Mouse (Mus musculus): Measurements from ENCODE around the gene Tacr1. TPM values are rescaled to one million over a fixed set of nuclear protein-coding genes. Genes with fewer than 3 reads are reported as not detected.
A peak's percentile ranks its signal among the peaks of the same experiment; 100 is the strongest.
"Not testable (repeated sequence)": the region's sequence is repeated elsewhere in the genome, so short reads cannot be mapped to it uniquely, and the experiment has no call there.

Gene Tacr1
- total RNA-seq (2021) = 1 to 10 TPM; 2.5 to 4.7 TPM

DNA sequence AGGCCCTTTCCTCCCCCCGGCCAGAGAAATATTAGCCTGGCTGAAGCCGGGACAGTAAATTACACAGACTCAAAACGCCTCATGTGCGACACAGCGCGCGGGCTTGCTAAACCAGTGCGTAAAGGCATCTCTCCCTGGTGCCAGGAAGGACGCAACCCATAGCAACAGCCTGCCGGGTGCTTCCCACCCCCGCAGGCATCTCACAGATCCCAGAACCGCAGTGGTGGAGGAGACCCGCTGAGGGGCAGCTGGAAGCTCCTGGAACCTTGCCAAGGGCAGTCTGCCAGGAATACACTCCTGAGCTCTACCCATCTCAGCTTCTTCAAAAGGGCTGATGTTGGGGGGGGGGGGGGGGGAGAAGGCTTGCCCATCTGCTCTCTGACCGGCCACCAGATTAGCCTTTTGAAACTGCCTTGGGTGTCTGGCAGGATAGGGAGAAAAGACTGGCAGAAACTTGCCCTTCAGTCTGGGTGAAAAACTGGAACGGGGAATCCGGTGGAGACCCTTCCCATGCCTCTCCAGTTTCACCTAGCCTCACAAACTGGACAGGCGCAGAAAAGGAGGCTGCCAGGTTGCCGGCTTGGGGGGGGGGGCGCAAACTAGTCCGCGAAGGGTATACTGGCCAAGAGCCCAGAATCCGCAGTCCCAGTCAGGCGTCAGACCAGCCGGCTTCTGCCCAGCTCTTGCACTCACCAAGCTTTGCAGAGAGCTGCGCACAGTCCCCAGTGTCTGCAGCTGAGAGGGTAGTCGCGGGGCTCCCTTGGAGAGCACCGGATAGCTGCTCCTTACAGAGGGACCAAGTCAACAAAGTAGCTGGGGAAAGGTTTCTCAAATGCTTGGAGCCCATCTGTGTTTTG lies at the start of gene Tacr1:
Gene Tacr1, plus strand, starts transcription at position 740 of the 857 bp plus-strand sequence.
- DNase-seq (ENCODE audit: low spot score in 2 of 2) = peak; percentile 61 to 63
- intact Hi-C loops (cut with DNase I) = no loop called here

DNA sequence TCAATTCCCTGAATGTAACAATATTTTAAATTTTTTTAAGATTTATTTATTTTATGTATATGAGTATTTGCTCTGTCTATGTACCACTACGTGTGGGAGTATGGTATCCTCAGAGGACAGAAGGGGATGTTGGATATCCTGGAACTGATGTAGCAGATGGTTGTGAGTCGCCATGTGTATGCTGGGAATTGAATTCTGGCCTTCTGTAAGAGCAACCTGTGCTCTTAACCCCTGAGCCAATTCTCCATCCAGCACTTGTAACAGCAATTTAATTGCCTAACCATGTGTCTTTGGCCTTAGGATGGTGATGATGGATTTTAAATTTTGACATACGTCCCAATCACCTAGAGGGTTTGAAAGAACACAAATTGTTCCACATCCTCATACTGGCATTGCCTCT lies 26.0 kb upstream of the Tacr1 start:
- intact Hi-C loops (cut with DNase I) = no loop called here
- DNase-seq (ENCODE audit: low spot score in 2 of 2) = no peak

DNA sequence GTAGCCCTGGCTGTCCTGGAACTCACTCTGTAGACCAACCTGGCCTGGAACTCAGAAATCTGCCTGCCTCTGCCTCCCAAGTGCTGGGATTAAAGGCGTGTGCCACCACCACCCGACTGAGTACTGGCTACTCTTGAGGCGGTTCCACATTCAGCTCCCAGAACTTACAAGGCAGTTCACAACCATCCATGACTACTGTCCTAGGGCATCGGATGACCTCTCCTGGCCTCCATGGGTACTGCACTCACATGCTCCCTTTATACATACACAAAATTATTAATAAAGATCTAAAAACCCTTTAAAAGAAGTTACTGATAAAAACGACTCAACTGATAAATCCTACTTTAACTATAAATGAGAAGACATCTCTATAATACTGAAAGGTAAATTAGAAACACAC lies 18.6 kb upstream of the Tacr1 start:
- no peak for DNase-seq (ENCODE audit: low spot score in 2 of 2)
- intact Hi-C loops (cut with DNase I) = no loop called here

DNA sequence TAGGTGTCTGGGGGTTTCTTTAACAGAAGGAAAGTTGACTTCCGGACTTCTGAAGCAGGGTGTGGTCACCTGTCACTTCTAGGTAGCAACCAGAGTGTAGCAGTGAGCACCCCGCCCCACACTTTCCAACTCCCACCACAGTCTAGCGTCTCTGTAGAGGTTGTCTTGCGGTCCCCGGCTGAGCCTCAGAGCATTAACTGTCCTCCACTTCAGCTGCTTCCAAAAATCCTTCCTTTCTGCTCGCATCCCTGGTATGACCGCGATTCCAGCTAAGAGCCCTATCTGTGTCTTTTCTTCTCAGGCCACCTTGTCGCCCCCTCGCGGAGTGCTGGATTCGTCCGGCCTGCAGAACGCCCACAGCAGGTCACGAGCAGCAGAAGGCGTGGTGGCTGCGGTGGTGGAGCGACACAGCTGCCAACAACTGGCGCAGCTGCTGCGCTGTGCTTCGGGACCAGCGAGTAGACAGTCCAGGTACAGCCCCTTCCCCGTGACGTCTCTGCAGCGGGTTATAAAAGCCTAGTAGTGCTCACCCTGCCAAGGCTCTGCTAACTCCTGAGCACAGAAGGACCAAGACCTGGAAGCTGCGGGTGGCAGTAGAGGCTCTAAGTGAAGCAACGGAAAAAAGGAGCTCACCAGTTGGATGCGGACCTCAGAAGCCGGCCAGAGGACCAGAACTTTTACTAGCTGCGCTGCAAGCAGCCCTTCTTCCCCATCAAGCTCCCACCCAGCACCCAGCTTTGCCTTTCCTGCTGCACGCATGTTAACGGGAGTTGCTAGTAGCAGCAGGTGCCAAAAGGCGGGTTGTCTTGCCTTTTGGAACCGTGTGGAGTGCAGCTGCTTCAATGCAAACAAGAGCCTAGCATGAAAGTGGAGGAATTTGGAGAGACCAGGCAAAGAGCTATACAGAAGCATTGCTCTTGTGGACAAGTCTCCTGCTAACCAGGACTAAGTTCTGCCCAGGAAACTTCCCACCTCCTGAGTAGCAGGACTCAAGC lies 664 bp downstream of the Tacr1 start:
- intact Hi-C loops (cut with DNase I) = no loop called here
- DNase-seq (ENCODE audit: low spot score in 2 of 2) = peak; percentile 20 to 34

DNA sequence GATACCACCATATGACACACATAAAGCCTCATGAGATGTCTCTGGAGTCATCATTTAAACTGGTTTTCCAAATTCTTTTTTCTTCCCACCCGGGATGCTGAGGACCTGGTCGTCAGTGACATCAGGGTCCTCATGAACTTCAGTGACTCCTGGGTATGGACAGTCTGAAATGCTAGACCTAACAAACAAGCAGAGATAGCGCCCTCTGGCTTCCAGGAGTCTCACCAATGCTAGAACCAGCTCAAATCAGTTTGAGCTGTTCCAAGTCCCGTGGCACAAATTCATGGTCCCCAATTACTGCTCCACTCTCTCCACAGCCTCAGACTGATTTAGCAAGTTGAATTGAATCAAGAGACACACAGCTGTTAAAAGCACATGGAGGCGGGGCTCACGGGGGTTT lies 16.2 kb downstream of the Tacr1 start:
- no peak for DNase-seq (ENCODE audit: low spot score in 2 of 2)
- intact Hi-C loops (cut with DNase I) = loop anchor here (10.0 kb wide), 1 partner anchor 176 kb away; no protein-coding TSS in a partner anchor

DNA sequence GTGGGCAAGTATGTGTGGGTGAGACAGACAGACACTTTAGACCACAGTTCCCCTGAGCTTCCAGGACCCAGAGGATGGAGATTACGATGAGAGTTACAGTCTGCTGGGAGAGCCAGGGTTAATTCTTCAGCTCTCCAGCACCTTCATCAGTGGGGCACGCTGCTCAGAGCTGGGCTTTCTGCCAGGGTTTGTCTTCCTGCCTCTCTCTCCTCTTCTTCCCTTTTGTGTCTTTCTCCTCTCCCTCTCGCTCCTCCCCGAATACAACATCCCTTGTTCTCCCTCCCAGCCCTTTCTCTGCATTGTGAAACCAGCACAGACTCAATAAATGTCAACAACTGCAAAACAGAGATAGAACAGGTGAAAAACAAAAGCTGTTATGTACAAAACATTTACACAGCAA lies 18.1 kb downstream of the Tacr1 start:
- no peak for DNase-seq (ENCODE audit: low spot score in 2 of 2)
- intact Hi-C loops (cut with DNase I) = no loop called here

DNA sequence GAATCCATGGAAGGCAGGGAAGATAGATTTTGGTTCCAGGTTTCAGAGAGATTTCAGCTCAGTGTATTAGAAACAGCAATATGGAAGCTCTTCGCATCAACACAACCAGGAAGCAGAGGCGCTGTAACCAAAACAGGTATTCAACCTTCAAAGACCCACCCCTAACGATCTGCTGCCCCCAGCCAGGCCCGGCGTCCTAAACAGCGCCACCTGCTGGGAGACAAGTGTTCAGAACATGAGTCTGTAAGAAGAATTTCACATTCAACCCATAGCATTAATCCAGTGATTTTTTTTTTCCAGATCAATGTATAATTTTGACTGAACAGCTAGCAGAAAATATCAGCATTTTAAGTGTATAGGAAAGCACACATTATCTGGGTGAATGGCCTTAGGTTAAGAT lies 26.8 kb downstream of the Tacr1 start:
- intact Hi-C loops (cut with DNase I) = no loop called here
- no peak for DNase-seq (ENCODE audit: low spot score in 2 of 2)

DNA sequence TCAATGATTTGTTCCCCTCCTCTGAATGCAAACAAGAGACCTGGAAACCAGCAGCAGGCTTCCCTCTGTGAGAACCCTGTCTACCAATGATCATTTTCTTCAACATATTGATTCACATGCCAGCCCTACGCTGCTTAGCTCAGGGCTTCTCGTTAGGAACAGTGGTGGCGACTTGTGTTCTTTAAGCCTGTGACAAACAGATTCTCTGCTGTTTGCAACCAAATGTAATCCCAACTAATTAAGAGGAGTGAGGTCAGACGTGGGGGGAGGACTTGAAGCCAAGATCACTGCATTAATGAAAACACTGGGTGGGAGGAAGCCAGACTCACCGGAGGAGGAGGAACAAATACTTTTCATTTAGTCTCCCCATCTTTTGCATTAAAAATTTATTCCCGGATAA lies 27.6 kb downstream of the Tacr1 start:
- intact Hi-C loops (cut with DNase I) = no loop called here
- DNase-seq (ENCODE audit: low spot score in 2 of 2) = no peak

DNA sequence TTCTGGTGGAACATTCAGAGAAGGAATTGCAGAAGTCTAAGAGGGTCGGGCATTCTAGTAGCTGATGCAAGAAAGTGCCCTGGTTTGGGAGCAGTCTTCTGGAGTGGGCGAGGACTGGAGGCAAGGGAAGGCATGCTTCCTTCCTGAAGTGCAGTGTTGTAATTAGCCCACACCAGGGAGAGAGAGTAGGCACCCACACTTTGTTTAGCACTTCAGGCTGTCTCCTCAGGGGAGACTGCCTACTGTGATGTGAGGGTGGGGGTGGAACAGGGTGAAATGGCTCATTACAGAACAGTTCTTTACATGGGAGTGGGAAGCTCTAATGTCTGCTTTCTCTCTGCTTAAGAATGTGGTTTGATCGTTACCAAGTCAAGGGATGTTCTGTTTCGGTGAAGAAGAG lies 35.0 kb downstream of the Tacr1 start:
- DNase-seq (ENCODE audit: low spot score in 2 of 2) = peak in 1 of 2 experiments; percentile 68
- intact Hi-C loops (cut with DNase I) = no loop called here

DNA sequence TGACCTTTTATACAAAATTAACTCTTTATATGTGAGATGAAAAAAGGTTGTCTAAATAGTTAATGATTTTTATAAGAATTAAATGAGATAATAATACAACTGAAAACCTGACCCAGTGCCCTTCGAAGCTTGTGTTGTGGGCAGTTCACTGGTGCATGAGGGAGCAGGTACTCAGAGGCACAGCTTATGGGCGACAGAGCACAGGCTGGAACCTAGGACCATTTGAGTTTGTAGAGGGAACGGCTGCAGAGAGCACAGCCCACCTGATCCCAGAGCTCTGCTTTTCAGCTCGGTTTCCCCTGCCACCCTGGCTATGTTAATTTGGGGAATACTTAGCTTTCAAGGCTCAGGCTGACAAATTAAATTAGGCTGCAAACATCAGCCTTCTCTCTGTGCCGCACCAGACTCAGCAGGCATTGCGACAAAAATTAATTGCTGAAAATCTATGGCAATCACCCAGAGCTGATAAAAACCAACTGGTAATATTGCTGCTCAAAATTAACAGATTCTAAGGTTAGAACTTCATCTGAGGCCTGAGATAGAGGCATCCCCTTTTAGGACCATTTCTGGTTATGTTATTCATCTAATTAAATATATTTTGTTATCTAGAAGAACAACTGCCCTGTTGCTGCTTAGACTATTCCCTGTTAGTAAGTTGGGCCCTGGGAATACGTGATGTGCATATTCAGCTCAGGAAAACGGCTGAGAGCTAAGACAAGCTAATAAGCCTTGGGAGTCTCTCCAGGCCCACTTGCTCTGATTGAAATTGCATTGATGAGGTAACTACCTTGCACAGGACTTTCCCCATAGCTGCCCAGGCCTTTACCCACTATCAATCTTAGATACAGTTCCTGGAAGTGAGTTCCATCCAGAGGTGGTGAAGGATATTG lies 50.3 kb downstream of the Tacr1 start:
- DNase-seq (ENCODE audit: low spot score in 2 of 2); intact Hi-C loops (cut with DNase I): not testable (repeated sequence)

DNA sequence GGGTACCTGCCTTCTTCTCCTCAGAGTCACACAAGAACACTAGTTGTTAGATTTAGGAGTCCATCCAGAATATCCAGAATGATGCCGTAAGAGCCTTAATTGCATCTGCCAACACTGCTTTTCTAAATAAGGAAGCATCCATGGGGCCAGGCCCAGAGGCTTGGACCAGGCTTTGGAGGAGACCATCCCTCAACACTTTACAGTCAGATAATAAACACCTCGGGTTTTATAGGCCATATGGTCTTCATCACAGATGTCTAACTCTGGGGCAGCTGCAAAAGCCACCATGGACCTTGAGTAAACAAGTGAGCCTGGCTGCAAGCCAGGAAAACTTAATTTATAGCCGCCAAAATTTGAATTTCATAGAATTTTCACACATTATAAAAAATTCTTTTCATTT lies 53.1 kb downstream of the Tacr1 start:
- no peak for DNase-seq (ENCODE audit: low spot score in 2 of 2)
- intact Hi-C loops (cut with DNase I) = no loop called here

DNA sequence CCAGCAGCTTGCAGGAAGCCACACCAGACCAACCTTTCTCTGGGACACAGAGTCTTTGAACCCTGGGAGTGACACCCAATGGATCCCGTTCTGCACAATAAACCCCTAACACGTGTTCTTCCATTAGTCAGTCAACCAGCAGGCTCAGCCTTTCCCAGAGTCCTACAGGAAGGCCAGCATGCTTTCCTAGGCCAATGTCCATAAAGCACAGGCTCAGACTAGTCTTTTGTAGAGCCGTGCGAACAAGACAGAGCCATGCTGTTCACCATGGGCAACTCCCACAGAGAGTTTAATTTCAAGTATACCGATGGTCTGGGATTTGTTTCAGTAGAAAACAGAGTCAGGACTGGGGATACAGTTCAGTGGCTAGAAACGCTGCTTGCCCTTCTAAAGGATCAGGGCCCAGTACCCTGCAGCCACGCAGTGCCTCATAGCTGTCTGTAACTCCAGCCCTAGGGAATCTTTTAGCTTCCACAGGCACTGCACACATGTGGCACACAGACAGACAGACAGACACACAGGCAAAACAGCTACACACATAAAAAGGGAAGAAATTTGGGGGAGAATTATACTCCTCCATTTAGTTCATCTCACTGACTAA lies 55.1 kb downstream of the Tacr1 start:
- intact Hi-C loops (cut with DNase I) = no loop called here
- no peak for DNase-seq (ENCODE audit: low spot score in 2 of 2)

DNA sequence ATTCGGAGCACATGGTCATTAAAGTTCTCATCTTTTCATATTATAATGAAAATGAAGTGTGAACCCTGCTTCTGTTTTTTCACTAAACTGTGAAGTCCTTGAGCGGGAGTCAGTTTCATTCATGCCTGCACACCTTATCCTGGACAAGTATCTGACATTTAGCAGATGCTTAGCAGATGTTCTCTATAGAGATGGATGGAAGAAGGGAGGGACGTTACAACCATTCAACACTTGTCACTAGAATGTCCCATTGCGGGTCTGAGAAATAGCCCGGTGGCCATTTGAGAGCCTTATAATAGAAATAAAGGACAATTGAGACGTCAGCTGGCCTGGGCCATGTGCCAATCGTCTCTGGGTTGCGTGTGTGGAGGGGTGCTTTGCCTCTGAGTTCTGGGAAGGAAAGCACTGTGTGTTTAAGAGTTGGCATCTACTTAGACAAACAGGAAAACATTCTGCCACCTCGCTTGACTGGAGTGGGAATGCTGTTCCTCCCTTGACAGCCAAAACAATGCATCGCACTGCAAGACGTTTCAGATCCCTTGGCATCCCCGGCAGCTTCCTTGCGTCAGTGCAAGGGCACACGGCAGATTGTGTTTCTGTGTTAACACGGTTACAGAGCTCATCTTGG lies 56.7 kb downstream of the Tacr1 start:
- intact Hi-C loops (cut with DNase I) = no loop called here
- DNase-seq (ENCODE audit: low spot score in 2 of 2) = no peak

DNA sequence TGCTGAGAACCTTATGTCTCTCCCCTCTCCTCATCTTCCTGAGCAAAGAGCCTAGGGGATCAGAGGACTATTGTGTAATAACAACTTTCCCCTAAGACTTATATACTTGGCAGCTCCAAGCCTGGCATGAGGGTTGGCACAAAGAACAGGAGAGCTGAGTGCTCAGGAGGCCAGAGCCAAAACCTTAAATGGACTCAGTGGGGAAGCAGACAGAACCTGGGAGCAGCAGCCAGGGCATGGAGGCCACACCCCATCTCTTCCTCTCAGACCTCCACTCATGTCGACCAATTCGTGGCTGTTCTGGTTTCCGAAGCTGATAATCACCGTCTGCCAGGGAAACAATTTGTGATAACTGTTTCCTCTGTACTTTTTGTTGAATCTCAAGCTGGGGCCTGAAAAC lies 61.0 kb downstream of the Tacr1 start:
- DNase-seq (ENCODE audit: low spot score in 2 of 2) = no peak
- intact Hi-C loops (cut with DNase I) = no loop called here

DNA sequence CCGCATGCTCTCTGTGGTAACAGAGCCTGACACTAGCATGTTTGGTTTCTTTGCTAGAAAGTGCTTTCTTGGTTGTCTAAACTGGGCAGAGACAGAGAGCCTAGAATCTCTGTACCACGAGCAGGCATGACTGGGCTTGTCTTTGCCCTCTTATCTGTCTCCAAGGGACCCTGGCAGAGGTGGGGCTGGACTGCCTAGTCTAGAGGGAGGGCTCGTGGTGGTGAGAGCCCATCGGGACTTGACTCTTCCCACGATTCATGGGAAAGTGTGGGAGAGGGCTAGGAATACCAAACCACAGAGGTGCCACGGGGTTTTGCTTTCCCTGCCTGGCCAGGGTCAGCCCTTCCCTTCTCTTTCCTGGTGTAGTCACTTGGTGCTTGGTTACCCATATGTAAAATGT lies 72.3 kb downstream of the Tacr1 start:
- intact Hi-C loops (cut with DNase I) = no loop called here
- no peak for DNase-seq (ENCODE audit: low spot score in 2 of 2)

DNA sequence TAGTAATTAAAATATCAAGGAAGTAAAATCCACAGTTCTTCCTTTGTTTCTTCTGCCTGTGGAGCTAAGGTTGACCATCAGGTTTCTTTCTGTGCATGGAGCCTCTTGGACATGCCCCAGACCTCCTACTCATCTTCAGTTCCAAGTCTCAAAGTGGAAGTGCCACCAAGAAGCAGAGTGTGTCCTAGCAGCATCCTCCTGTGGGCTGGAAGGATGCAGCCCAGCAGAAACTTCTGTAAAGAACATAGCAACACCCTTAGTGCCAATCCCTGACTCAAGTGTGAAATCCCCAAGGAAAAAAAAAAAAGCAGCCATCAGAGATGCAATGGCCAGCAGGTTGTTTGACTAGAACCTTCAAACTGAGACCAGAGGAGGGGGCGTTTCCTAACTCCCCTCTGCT lies 81.7 kb downstream of the Tacr1 start:
- DNase-seq (ENCODE audit: low spot score in 2 of 2) = peak in 1 of 2 experiments; percentile 48
- intact Hi-C loops (cut with DNase I) = no loop called here

DNA sequence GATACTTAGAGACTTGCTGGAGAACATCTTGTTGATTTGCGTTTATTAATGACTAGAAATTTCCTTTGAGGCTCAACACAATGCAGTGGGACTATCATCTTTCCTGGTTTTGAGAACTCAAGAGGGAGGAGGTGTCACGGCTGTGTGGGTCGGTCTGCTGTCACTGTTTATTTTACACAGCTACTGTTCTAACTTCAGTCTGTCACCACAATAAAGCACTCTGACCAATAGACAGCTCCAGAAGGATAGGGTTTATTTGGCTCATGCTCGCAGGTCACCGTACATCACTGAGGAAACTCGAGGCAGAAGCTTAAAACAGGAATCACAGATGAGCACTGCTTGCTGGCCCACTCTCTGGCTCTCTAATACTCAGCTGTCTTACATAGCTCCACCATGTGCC lies 92.3 kb downstream of the Tacr1 start:
- no peak for DNase-seq (ENCODE audit: low spot score in 2 of 2)
- intact Hi-C loops (cut with DNase I) = no loop called here

DNA sequence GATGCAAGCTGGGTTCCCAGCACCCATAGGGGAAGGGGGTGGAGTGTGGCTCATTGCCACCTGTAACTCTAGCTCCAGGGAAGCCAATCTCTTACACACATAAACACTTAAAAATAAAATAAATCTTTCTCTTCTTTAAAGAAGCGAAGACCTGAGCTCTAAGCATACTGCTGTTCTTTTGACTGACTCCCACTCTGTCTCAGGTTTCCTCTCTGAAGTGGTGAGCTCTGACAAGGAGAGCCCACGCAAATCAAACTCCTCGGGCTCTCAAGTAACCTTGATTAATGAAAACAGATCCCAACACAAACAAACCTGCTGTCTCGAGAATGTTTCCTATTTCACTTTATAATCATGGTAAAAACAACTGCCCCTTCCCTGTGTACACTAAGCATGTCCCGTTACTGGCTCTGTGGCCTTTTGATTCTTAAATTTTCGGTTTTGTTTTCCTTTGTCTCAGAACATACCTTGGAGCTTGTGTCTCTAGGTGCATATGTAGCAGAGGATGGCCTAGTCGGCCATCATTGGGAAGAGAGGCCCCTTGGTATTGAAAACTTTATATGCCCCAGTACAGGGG lies 108.8 kb downstream of the Tacr1 start:
- no peak for DNase-seq (ENCODE audit: low spot score in 2 of 2)
- intact Hi-C loops (cut with DNase I) = no loop called here
